ENCODE assay signal across 26 mouse cellular contexts in the genomic region with DNA sequence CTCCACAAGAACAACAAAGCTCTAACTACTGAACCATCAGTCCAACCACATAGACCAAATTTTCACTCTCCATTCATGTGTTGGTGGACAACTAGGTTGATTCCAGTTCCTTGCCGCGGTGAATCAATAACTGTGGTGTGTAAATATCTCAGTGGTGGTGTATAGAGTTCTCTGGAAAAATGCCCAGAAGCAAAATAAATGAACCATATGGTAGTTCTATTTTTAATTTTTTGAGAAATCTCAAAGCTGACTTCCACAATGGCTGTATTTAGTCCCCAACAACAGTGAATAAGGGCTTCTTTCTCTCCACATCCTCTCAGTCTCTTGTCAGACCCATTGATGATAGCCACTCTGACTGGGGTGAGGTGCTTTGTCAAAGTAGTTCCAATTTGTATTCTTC. TPM values are rescaled to one million over a fixed set of nuclear protein-coding genes. Genes with fewer than 3 reads are reported as not detected.
DNase-seq lines count a peak whose midpoint lies in the region; ATAC-seq and TF ChIP-seq lines count a peak whose summit lies in the region.
"Had no signal": no experiment of that assay in that cellular context is flagged by ENCODE, and none has a peak within 500 bp of the region (broad histone marks: within the 10 kb centered on the region; RNA-seq: fewer than 3 reads in every experiment).

No protein-coding gene starts in this region.

- peak; percentile 56 for ATAC-seq in frontal cortex, adult (ENCODE audit: low TSS enrichment)
- ATAC-seq: CD4-positive, CD25-positive, alpha-beta regulatory T cell, adult 4 months; forebrain, embryonic 14.5 days; forebrain, postnatal 0 days; hindbrain, embryonic 16.5 days; intestine, embryonic 15.5 days had no signal

- no peak overlapping the region for H3K4me3 ChIP-seq in layer of hippocampus, adult 2 months
- H3K4me3 ChIP-seq: embryonic facial prominence, embryonic 15.5 days; heart, adult 2 months; heart, embryonic 10.5 days; hindbrain, embryonic 10.5 days; hindbrain, embryonic 13.5 days; intestine, embryonic 15.5 days had no signal

- no peak for TF ChIP-seq POLR2A in brain, embryonic 14.5 days (IDR thresholded peaks at IDR 0.05; ENCODE audit: borderline replicate concordance, extremely low read depth, insufficient read depth, insufficient read length, poor library complexity, severe bottlenecking)

- H3K27ac ChIP-seq in layer of hippocampus, adult 2 months = 0 out of 2 replicates have a peak overlapping the region, but pooled peaks have one; percentile 32
- H3K27ac ChIP-seq: embryonic facial prominence, embryonic 15.5 days; heart, adult 2 months; heart, embryonic 10.5 days; hindbrain, embryonic 10.5 days; hindbrain, embryonic 13.5 days; intestine, embryonic 15.5 days had no signal

- no peak for DNase-seq in frontal cortex, postnatal 10 days (ENCODE audit: low spot score in 2 of 2)
- no peak for DNase-seq in layer of hippocampus, adult 2 months (ENCODE audit: low spot score in 2 of 2)
- no peak for DNase-seq in layer of hippocampus, adult 9-10 months (ENCODE audit: low spot score)
- peak; percentile 67 for DNase-seq in brain, adult 2 months (ENCODE audit: low read depth, low spot score)
- DNase-seq in brain, embryonic 14.5 days (ENCODE audit: low read depth) = peak; percentile 12
- DNase-seq: adrenal gland, adult 2 months; adrenal gland, postnatal 14 days; cerebellum, adult 18-20 months; cerebellum, adult 9-11 months; cerebellum, postnatal 25 days; embryo, embryonic 11 days; forebrain, postnatal 0 days; gastrocnemius, postnatal 10 days; gastrocnemius, postnatal 36 days; heart, adult 2 months; heart, postnatal 36 days had no signal

- no peak for TF ChIP-seq CTCF in layer of hippocampus, adult 2 months (conservative IDR thresholded peaks at IDR 0.05)
- no peak for TF ChIP-seq CTCF in brain, embryonic 14.5 days (IDR thresholded peaks at IDR 0.05; ENCODE audit: borderline replicate concordance, extremely low read depth, insufficient read depth, insufficient read length)

RNA-seq across cellular contexts. Expression of gene Fmn1, which starts 44.0 kb away (rescaled TPM):
- total RNA-seq in layer of hippocampus, adult 2 months (2021) = 10 to 100 TPM; 43.3 to 47.3 TPM
- 0.21 and 0.37 TPM in 2 replicates for polyA plus RNA-seq in brain, embryonic 14.5 days (2012; rRNA removed)
- total RNA-seq: MEL had no signal

Comparison
In these comparisons a context has a peak if more than half of its experiments do, and no peak if none do; other contexts are left out.
1. DNase-seq: peak in brain, adult 2 months (single experiment) and brain, embryonic 14.5 days (single experiment); none in frontal cortex, postnatal 10 days (0 of 2), layer of hippocampus, adult 2 months (0 of 2) and layer of hippocampus, adult 9-10 months (single experiment).